Mouse (Mus musculus): ENCODE results near the gene Chst8.

Chst8 gene

DNA sequence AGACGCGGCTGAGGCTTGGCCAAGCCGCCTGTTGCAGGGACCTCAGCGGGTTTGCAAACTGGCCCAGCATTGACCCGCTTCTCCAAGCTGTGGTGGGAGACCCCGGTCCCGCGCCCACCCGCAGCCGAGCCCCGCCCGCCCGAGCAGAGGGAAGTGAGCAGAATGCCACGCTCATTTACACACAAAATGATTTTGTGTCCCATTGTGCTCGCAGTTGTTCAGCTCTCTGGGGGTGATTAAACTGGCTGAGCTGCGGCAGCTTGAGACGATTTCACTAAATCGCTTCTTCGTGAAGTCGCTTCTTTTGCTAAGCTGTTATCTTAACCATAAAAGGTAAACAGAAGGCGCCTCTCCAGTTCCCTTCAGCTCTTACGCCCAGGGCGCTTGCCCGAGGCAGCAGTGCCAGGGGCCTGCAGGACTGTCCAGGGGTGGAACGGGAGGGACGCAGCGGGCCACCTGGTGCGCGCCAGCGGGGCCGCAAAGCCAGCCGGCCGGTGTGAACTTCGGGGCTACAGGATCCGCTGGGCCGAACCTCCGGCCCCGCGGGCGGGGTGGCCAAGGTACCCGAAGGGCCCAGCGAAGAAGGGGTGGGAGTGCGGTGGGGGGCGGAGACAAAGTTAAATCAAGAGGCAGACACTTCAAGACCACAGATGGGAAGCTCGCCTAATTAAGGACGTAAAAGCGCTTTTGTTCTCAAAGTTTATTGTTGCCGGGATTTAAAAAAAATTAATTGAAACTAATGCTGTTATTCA, 159.6 kb downstream of the Chst8 start:
- POLR2A ChIA-PET, result interaction anchor here in 3 of 4 experiments (0.5 to 7.5 kb wide), 26 partner anchors 10 to 263 kb away, joined by 3 to 75 read pairs (median 4); no protein-coding TSS in a partner anchor
- CTCF ChIA-PET, result interaction anchor here in 3 of 4 experiments (0.5 to 2.3 kb wide), 6 partner anchors 21 to 245 kb away, joined by 3 to 7 read pairs (median 4); no protein-coding TSS in a partner anchor

DNA sequence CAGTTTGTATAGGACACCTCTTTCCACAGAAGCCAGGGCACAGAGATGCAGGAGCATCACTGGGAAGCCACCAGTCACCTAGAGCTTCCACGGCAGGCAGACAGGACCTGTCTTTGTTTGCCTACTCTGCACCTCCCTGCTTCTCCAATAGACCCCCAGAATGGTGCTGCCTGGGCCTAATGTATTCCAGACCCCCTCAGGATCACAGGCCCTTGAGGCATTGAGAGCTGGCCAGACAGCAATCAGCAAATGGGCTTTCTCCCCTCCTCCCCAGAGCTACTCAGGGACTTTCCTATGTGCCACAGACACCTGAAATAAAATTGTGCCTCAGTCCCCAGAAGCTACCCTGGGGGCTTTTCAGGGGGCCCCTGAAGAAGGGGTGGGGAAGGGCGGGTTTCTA, 161.1 kb downstream of the Chst8 start:
- CTCF ChIA-PET, result interaction anchor here in 1 of 4 experiments (1.4 kb wide), 1 partner anchor 12 kb away, joined by 3 read pairs; no protein-coding TSS in a partner anchor
- POLR2A ChIA-PET, result interaction anchor here in 3 of 4 experiments (0.5 to 1.4 kb wide), 6 partner anchors 14 to 417 kb away, joined by 3 to 7 read pairs (median 3); no protein-coding TSS in a partner anchor

DNA sequence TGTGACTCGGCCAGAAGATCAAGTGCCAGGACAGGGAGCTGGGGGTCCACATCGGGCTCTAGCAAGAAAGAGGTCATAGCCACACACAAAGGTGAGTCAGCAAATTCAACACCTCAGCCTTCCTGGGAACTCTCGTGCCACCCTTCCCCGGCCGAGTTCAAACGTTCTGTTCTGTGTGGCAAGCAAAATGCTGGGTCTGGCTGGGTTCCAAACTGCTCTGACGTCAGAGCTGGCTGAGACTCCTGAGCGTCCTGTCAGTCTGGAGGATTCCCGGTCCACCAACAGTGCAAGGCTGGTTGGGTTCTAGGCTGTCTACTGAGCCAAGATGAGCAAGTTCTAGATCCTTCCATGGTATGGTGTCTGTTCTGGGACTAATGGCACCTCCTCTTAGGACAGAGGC, 165.5 kb downstream of the Chst8 start:
- CTCF ChIA-PET, result no interaction called here

DNA sequence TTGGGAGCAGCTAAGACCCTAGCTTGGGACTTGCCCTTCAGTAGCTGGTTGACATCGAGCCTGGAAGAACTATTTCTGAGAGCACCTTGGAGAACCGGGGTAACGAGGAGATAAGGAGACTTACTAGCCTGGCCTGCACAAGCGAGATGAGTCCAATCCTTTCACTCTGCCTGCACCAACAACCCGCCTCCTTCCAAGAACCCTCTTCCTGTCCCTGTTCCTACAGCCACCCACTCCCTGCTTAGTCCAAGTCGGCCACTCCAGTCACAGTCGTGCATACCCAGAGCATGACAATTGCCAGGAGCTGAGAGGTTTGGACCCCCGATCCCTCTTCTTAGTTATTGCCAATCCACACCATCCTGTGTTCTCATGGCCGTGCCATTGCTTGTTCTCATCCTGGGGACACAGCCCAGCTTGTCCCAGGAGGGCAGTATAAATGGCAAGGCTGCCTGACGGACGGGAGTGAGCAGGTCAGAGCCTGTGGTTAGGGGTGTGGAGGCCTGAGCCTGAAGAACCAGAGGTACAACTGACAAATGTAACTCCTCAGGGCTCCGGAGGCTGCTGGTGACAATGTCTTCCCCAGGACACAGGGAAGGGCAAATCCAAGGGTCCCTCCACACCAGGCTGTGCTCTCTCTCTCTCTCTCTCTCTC, 166.2 kb downstream of the Chst8 start:
- POLR2A ChIA-PET, result interaction anchor here in 2 of 4 experiments (1.2 to 1.4 kb wide), 2 partner anchors 9 to 21 kb away, joined by 3 to 4 read pairs; no protein-coding TSS in a partner anchor
- CTCF ChIA-PET, result no interaction called here

More for the DNA sequence above, 165.5 kb downstream of the Chst8 start:
- POLR2A ChIA-PET, result no interaction called here

DNA sequence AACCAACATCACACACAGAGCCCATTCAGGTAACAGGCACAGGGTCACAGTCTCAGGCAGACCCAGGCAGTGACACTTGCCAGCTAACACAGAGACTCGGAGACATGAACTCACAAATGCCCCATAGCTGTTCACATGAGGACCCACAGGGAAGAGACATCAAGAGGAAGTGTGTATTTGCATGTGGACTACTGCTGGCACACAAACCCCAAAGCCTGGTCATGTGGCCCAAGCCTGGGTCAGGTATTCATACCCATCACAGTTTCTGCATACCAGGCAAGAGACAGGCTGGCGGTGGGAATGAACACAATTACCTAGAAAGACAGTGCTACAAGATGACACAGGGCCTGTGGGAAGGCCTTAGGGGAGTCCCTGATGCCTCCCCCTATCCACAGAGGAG, 166.9 kb downstream of the Chst8 start:
- POLR2A ChIA-PET, result interaction anchor here in 2 of 4 experiments (1.1 to 1.4 kb wide), 3 partner anchors 10 to 76 kb away, joined by 3 to 4 read pairs (median 3); no protein-coding TSS in a partner anchor

DNA sequence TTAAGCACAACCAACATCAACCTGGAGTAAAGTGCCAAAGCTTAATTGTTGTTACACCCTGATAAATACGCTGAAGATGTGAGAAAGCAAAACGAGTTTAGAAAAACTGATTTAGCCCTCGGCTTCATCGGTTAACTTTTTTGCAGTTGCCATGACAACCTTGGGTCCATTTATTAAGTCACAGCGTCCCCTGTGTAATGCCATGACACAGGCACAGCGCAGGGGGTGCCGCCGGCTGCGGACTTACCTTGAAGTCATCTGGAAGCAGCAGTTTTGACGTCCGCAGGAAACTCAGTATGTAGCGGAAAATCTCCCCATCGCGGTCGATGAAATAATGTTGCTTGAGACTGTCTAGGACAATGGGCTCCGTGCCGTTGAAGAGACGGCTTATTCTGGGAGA, 167.9 kb downstream of the Chst8 start:
- CTCF ChIA-PET, result no interaction called here

More for the DNA sequence above, 166.9 kb downstream of the Chst8 start:
- CTCF ChIA-PET, result no interaction called here

DNA sequence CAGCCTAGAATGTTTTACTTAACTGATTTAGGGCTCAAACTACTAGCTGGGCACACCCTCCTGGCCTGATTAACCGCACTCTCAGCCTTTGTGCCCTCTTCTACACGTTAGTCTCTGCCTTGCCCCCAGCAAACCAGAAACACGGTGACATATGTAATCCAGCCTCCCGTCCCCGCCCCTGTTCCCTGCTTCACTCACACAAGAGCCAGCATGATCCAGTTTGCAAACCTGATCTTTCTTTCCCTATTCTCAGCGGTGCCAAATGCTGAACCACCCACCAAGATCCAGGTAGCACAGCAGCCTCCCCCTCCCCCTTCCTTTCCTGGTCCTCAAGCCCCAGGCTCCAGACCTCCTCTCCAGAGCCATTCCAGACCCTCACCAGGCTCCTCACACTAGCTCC, 169.2 kb downstream of the Chst8 start:
- POLR2A ChIA-PET, result interaction anchor here in 2 of 4 experiments (0.5 to 1.5 kb wide), 2 partner anchors 25 to 30 kb away, joined by 3 to 6 read pairs; no protein-coding TSS in a partner anchor
- CTCF ChIA-PET, result interaction anchor here in 1 of 4 experiments (0.6 kb wide), 1 partner anchor 106 kb away, joined by 3 read pairs; no protein-coding TSS in a partner anchor

More for the DNA sequence above, 167.9 kb downstream of the Chst8 start:
- POLR2A ChIA-PET, result interaction anchor here in 3 of 4 experiments (1.1 to 1.4 kb wide), 4 partner anchors 10 to 77 kb away, joined by 3 to 4 read pairs (median 3); no protein-coding TSS in a partner anchor

DNA sequence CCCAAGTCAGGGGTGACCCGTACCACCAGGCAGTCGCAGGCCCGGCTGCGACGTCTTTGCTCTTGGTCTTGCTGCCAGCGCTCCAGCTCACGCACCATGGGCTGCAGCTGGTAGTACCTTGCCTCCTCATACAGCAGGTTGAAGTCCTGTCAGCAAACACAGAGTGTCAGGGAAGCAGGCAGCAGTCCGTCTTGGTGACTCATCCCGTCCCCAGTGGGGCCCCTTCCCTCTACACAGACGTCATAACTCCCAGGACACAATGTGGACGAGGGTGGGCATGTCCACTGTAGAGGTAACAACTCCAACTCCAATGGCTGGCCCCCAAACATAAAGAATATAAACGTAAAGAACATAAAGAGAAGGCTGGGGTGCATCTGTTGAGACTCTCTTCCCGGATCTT, 170.5 kb downstream of the Chst8 start:
- ChIA-PET POLR2A (interaction anchor here in 2 of 4 experiments (1.5 kb wide), 2 partner anchors 26 to 27 kb away, joined by 6 to 7 read pairs; no protein-coding TSS in a partner anchor), CTCF (no interaction called here)

DNA sequence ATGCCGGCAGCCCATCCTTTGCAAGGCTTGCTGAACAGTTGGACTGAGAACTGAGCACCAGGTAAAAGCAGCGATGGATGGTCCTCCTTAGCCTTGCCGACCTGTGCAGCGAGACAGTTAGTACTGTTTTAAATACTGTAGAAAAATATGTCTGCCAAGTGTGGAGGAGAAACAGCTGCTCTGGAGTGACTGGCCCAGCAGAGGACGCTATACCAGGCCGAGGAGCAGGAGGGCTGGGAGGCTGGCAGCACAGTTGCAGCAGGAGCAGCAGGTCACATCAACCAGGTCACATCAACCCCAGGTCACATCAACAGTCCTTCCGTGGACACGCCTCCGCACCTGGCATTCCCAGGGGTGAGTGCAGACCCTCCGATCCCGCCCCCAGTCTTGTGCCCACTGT, 172.7 kb downstream of the Chst8 start:
- ChIA-PET CTCF (interaction anchor here in 2 of 4 experiments (0.9 to 1.6 kb wide), 3 partner anchors 9 to 26 kb away, joined by 3 read pairs; no protein-coding TSS in a partner anchor), POLR2A (interaction anchor here in 2 of 4 experiments (0.6 to 1.3 kb wide), 3 partner anchors 9 to 13 kb away, joined by 3 to 4 read pairs (median 3); no protein-coding TSS in a partner anchor)

DNA sequence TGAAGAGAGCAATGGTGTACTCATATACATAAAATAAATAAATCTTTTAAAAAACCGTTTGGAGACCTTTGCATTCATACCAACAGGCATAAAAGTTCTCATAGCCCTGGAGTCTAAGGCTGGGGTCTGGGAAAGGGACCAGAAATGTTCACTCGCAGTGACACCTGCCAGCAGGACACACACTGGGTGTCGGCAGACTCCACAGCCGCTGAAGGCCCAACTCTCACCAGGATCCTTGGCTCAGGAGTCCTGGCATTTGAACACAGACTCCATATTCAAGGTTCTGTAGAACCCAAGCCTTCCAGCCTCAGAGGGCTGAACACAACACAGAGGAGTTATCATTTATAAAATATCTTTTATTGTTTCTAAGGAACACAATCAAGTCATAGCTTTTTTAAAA, 175.8 kb downstream of the Chst8 start:
- ChIA-PET POLR2A (interaction anchor here in 2 of 4 experiments (0.5 to 1.8 kb wide), 5 partner anchors 9 to 85 kb away, joined by 3 to 6 read pairs (median 3); no protein-coding TSS in a partner anchor), CTCF (no interaction called here)

DNA sequence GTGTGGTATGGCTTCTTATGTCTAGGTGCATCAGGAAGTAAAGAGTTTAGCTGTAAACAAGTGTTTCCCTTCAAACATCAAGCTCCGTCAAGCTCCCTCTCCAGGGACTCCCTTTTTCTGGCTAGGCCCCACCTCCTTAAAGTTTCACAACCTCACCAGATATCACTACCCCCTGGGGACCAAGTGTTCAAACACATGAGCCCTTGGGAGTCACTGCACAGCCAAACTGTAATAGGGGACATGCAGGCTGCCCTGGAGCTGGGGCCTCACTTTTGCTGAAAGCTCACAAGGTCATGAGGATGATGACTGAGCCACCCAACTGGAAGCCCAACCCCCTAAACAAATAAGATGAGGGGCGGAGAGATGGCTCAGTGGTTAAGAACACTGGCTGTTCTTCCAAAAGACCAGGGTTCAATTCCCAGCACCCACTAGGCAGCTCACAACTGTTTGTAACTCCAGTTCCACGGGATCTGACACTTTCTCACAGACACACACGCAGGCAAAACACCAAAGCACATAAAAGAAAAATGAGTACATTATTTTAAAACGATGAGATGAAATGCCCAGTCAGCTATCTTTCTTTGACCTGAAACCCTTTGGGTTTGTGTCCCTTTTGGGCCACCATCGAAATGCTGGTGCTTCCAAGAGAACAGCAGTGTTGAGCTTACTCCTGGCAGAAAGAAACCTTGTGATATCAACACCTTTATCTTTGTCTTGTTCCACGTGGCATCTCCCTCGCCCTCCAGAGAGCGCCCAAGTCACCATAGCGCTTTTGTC, 179.4 kb downstream of the Chst8 start:
- CTCF ChIA-PET, result interaction anchor here in 2 of 4 experiments (0.5 to 1.0 kb wide), 3 partner anchors 23 to 510 kb away, joined by 3 to 4 read pairs (median 3); partner anchors contain the start of gene Kctd15 (in 1 of the 2)

DNA sequence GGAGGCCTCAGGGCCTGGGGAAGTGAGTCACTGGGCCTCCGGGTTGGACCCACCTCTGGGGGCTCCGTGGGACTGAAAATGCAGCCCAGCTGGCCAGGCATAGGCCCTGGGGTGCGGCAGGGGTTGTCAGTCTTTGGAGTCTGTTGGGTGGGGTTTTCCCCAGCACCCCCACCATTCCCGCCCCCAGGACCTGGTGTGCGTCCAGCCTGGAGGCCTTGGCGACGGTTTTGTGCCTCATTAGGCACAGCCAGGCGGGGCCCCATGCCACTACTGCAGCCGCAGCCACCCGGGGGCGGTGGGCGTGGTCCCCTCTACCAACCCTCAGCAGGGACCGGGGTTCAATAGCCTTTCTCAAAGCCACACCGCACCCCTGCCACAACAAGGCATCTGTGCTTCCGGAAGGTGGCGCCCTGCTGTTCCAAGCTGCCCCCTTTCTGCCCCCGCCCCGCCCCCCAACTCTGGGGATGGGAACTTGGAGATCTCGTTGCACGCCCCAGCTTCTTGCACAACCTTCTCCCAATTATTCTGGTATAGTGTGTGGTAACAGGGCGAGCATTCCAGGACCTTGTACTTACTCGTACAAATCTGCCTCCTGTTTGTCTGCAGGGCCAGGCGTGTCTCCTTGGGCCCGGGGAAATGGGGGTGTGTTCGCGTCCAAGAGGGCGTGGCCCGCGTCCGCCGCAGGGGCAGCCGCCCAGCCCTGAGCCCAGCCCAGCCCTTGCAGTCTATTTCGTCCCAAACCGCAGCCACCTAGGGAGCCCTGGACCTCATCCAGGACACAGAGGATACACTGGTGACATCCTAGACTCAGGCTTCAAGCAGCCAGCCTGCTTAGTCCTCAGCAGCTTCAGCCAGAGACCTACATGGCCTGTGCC, 182.1 kb downstream of the Chst8 start:
- ChIA-PET CTCF (interaction anchor here (0.6 to 2.0 kb wide), 11 partner anchors 9 to 123 kb away, joined by 3 to 8 read pairs (median 3); no protein-coding TSS in a partner anchor), POLR2A (interaction anchor here in 3 of 4 experiments (0.6 to 1.8 kb wide), 10 partner anchors 7 to 97 kb away, joined by 3 to 4 read pairs (median 3); partner anchors contain the start of gene Kctd15 (in 1 of the 3))

More for the DNA sequence above, 179.4 kb downstream of the Chst8 start:
- POLR2A ChIA-PET, result interaction anchor here in 3 of 4 experiments (0.5 to 2.9 kb wide), 6 partner anchors 19 to 273 kb away, joined by 3 to 9 read pairs (median 4); no protein-coding TSS in a partner anchor

DNA sequence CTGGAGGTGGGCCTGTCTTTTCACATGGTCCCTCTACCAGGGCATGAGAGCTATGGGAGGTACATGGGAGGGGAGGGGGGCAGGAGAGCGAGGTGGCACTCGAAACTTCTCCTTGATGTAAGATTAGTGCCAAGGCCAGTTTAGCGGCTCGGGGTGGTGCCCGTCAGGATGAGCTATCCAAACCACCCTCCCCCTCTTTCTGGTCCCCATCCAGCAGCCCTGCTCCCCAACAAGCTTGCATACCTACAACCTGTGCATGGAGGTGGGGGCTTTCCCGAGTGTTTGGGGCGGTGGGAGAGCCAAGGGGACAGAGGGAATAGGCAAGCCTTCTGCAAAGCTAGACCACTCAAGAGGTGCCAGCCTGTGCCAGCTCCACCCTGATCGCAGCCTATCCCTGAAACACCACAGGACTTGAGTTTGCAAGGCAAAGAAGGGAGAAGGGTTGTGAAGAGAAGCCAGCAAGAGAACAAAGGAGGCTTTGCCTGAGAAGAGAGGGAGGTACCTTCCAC, 182.8 kb downstream of the Chst8 start:
- ChIA-PET CTCF (interaction anchor here (0.6 to 2.0 kb wide), 13 partner anchors 10 to 122 kb away, joined by 3 to 8 read pairs (median 3); no protein-coding TSS in a partner anchor), POLR2A (interaction anchor here in 3 of 4 experiments (0.6 to 1.8 kb wide), 10 partner anchors 8 to 185 kb away, joined by 3 to 4 read pairs (median 3); partner anchors contain the start of gene Kctd15 (in 1 of the 3))

Data from embryonic stem cell, embryonic (primary cell).